Mouse (Mus musculus) lung, embryonic 15.5 days (tissue): Measurements from ENCODE around the gene Gm17455. TPM values are rescaled to one million over a fixed set of nuclear protein-coding genes. Genes with fewer than 3 reads are reported as not detected.

Experiments
- ATAC-seq: fragments of 200-750 bp; cut with Nextera tagmentation; 2 replicates; pipeline ENCODE4 v1.8.0; 2017; ENCODE audit warnings: moderate number of reproducible peaks, borderline replicate concordance; ENCODE audit not compliant: low FRiP score, low TSS enrichment; ENCODE audit errors: extremely low read depth
- H3K27ac ChIP-seq: fragments of 300-500 bp; sonication (generic); 2 replicates; pipeline ENCODE4 v1.5.1; 2015; ENCODE audit warnings: moderate library complexity, mild to moderate bottlenecking, inconsistent platforms
- H3K27me3 ChIP-seq: fragments of 300-500 bp; sonication (generic); 2 replicates; pipeline ENCODE4 v1.6.1; 2015; ENCODE audit warnings: inconsistent platforms
- H3K36me3 ChIP-seq: fragments of 300-500 bp; sonication (generic); 2 replicates; pipeline ENCODE4 v1.6.1; 2015; ENCODE audit warnings: inconsistent platforms
- H3K4me1 ChIP-seq: fragments of 300-500 bp; sonication (generic); 2 replicates; pipeline ENCODE4 v1.6.1; 2015; ENCODE audit warnings: inconsistent platforms
- H3K4me2 ChIP-seq: fragments of 300-500 bp; sonication (generic); 2 replicates; pipeline ENCODE4 v1.6.1; 2015; ENCODE audit warnings: inconsistent platforms, mild to moderate bottlenecking, moderate library complexity
- H3K4me3 ChIP-seq: fragments of 300-500 bp; sonication (generic); 2 replicates; pipeline ENCODE4 v1.5.1; 2015; ENCODE audit warnings: mild to moderate bottlenecking, inconsistent platforms
- H3K9ac ChIP-seq: fragments of 300-500 bp; sonication (generic); 2 replicates; pipeline ENCODE4 v1.6.1; 2015; ENCODE audit warnings: inconsistent platforms
- H3K9me3 ChIP-seq: fragments of 300-500 bp; sonication (generic); 2 replicates; pipeline ENCODE4 v1.6.1; 2016; ENCODE audit warnings: inconsistent platforms
- WGBS: fragments of 180-500 bp; shearing (Covaris S2); methylation state at CpG from one replicate; pipeline ENCODE4 v1.1.7; 2015; 5-methylcytosine and 5-hydroxymethylcytosine counted together
- polyA plus RNA-seq: library from polyadenylated mRNA; unstranded; fragments of >200 nt; fragmentation: Nextera tagmentation; extraction: Ambion mirVana; gene quantifications from 2 replicates; pipeline ENCODE4 v1.2.1, GENCODE M21; 2015

Gene Gm17455
- polyA plus RNA-seq, 1 experiment from 2014 or later = 0.54 TPM

GRCm38 (mm10) chr10:60442321-60442720 is 42.8 kb downstream of the Gm17455 start:
- Histone ChIP-seq H3K9me3 (no peaks in the 10 kb centered on the region), H3K27ac (no peak overlapping the region), H3K27me3 (no peaks in the 10 kb centered on the region), H3K4me1 (no peaks in the 10 kb centered on the region), H3K9ac (no peak overlapping the region), H3K4me3 (no peak overlapping the region), H3K4me2 (no peak overlapping the region), H3K36me3 (no peaks in the 10 kb centered on the region)
- no peak for ATAC-seq
- WGBS = 81% methylated on average over 4 of the region's 4 CpGs

GRCm38 (mm10) chr10:60443078-60443477 is 43.6 kb downstream of the Gm17455 start:
- Histone ChIP-seq H3K27me3 (no peaks in the 10 kb centered on the region), H3K9ac (no peak overlapping the region), H3K4me3 (no peak overlapping the region), H3K4me1 (no peaks in the 10 kb centered on the region), H3K4me2 (no peak overlapping the region), H3K36me3 (no peaks in the 10 kb centered on the region), H3K9me3 (no peaks in the 10 kb centered on the region), H3K27ac (no peak overlapping the region)
- WGBS = 9% methylated on average over 2 of the region's 2 CpGs
- ATAC-seq = no peak

- Histone ChIP-seq H3K36me3 (no peaks in the 10 kb centered on the region), H3K4me3 (no peak overlapping the region), H3K4me1 (no peaks in the 10 kb centered on the region), H3K9me3 (no peaks in the 10 kb centered on the region), H3K27me3 (no peaks in the 10 kb centered on the region), H3K9ac (no peak overlapping the region), H3K4me2 (no peak overlapping the region), H3K27ac (no peak overlapping the region)
- 54% methylated on average over 8 of the region's 8 CpGs for WGBS
- no peak; the same call in 1 of the 2 replicates for ATAC-seq
These were observed 45.6 kb downstream of the Gm17455 start for GRCm38 (mm10) chr10:60445031-60445593.

GRCm38 (mm10) chr10:60447186-60447585 is 47.7 kb downstream of the Gm17455 start:
- 72% methylated on average over 12 of the region's 12 CpGs for WGBS

More at GRCm38 (mm10) chr10:60447186-60447585, 47.7 kb downstream of the Gm17455 start:
- Histone ChIP-seq H3K4me3 (no peak overlapping the region), H3K27me3 (no peaks in the 10 kb centered on the region), H3K9me3 (no peaks in the 10 kb centered on the region), H3K27ac (no peak overlapping the region), H3K4me1 (no peaks in the 10 kb centered on the region), H3K4me2 (no peak overlapping the region), H3K36me3 (no peaks in the 10 kb centered on the region), H3K9ac (no peak overlapping the region)
- no peak for ATAC-seq

Other genes with a start within 250 kb of the Gm17455 start
- gene Chst3, start 180.5 kb upstream of the Gm17455 start, polyA plus RNA-seq = 2.5 TPM in 2 replicates
- 118 and 124 TPM in 2 replicates for gene Psap, start 122.1 kb upstream of the Gm17455 start, polyA plus RNA-seq
- 5.2 and 7.2 TPM in 2 replicates for gene Vsir, start 52.9 kb upstream of the Gm17455 start, polyA plus RNA-seq